Mouse (Mus musculus): Measurements from ENCODE around the gene Adm. TPM values are rescaled to one million over a fixed set of nuclear protein-coding genes. Genes with fewer than 3 reads are reported as not detected.
"Not testable (repeated sequence)": the region's sequence is repeated elsewhere in the genome, so short reads cannot be mapped to it uniquely, and the experiment has no call there.

Gene Adm
- polyA plus RNA-seq, 1 experiment, result 1.2 TPM

- H3ac ChIP-seq (ENCODE audit: control insufficient read depth, insufficient read length), result no peak overlapping the region
- no peak overlapping the region for H3K4me2 ChIP-seq (ENCODE audit: low read depth)
- H3K4me3 ChIP-seq, result no peak overlapping the region
- H3K79me2 ChIP-seq (ENCODE audit: control insufficient read depth, insufficient read depth), result no peaks in the 10 kb centered on the region
- TF ChIP-seq TCF12 (IDR thresholded peaks at IDR 0.05; ENCODE audit: insufficient read depth, poor library complexity, severe bottlenecking) (no peak), SRF (IDR thresholded peaks at IDR 0.05; ENCODE audit: control insufficient read depth, insufficient read length, low read depth) (no peak), MYOD1 (IDR thresholded peaks at IDR 0.05; ENCODE audit: control insufficient read depth in 1 of 3, insufficient read length in 2 of 3, low read depth in 2 of 3) (no peak), TCF3 (IDR thresholded peaks at IDR 0.05; ENCODE audit: insufficient read length, low read depth) (no peak), USF1 (IDR thresholded peaks at IDR 0.05; ENCODE audit: low read depth) (no peak), MAX (IDR thresholded peaks at IDR 0.05; ENCODE audit: low read depth) (no peak), POLR2A (IDR thresholded peaks at IDR 0.05; ENCODE audit: insufficient read length, low read depth) (no peak), MYOG (IDR thresholded peaks at IDR 0.05; ENCODE audit: control insufficient read depth in 1 of 3, insufficient read depth in 1 of 3, insufficient read length in 2 of 3, low read depth in 2 of 3) (no peak), REST (IDR thresholded peaks at IDR 0.05; ENCODE audit: insufficient read depth, insufficient read length) (no peak), CEBPB (IDR thresholded peaks at IDR 0.05; ENCODE audit: insufficient read depth, poor library complexity, severe bottlenecking) (no peak)
- no peaks in the 10 kb centered on the region for H3K27me3 ChIP-seq (ENCODE audit: control insufficient read depth, insufficient read depth, insufficient read length)
- H3K36me3 ChIP-seq (ENCODE audit: control insufficient read depth, insufficient read depth), result no peaks in the 10 kb centered on the region
Observed at GRCm38 (mm10) chr7:110635929-110636328, 8.5 kb downstream of the Adm start.

- Histone ChIP-seq H3K36me3 (ENCODE audit: control insufficient read depth, insufficient read depth) (no peaks in the 10 kb centered on the region), H3K4me2 (ENCODE audit: low read depth) (no peak overlapping the region), H3K4me3 (no peak overlapping the region), H3K27me3 (ENCODE audit: control insufficient read depth, insufficient read depth, insufficient read length) (no peaks in the 10 kb centered on the region), H3K79me2 (ENCODE audit: control insufficient read depth, insufficient read depth) (no peaks in the 10 kb centered on the region), H3ac (ENCODE audit: control insufficient read depth, insufficient read length) (no peak overlapping the region)
- TF ChIP-seq E2F4 (IDR thresholded peaks at IDR 0.05; ENCODE audit: insufficient read depth) (no peak), MYOD1 (IDR thresholded peaks at IDR 0.05; ENCODE audit: control insufficient read depth in 1 of 3, insufficient read length in 2 of 3, low read depth in 2 of 3) (no peak), TCF12 (IDR thresholded peaks at IDR 0.05; ENCODE audit: insufficient read depth, poor library complexity, severe bottlenecking) (no peak), POLR2AphosphoS2 (IDR thresholded peaks at IDR 0.05; ENCODE audit: insufficient read length, low read depth) (no peak), USF1 (IDR thresholded peaks at IDR 0.05; ENCODE audit: low read depth) (no peak), SRF (IDR thresholded peaks at IDR 0.05; ENCODE audit: control insufficient read depth, insufficient read length, low read depth) (no peak), TCF3 (IDR thresholded peaks at IDR 0.05; ENCODE audit: insufficient read length, low read depth) (no peak), REST (IDR thresholded peaks at IDR 0.05; ENCODE audit: insufficient read depth, insufficient read length) (no peak), POLR2A (IDR thresholded peaks at IDR 0.05; ENCODE audit: insufficient read length, low read depth) (no peak), CEBPB (IDR thresholded peaks at IDR 0.05; ENCODE audit: insufficient read depth, poor library complexity, severe bottlenecking) (no peak), MYOG (IDR thresholded peaks at IDR 0.05; ENCODE audit: control insufficient read depth in 1 of 3, insufficient read depth in 1 of 3, insufficient read length in 2 of 3, low read depth in 2 of 3) (no peak), MAX (IDR thresholded peaks at IDR 0.05; ENCODE audit: low read depth) (no peak)
Observed at GRCm38 (mm10) chr7:110636559-110636958, 9.1 kb downstream of the Adm start.

- no peak overlapping the region for H3K4me3 ChIP-seq
- H3K4me2 ChIP-seq (ENCODE audit: low read depth), result no peak overlapping the region
- H3ac ChIP-seq (ENCODE audit: control insufficient read depth, insufficient read length), result no peak overlapping the region
- no peaks in the 10 kb centered on the region for H3K27me3 ChIP-seq (ENCODE audit: control insufficient read depth, insufficient read depth, insufficient read length)
- TF ChIP-seq TCF3 (IDR thresholded peaks at IDR 0.05; ENCODE audit: insufficient read length, low read depth) (no peak), USF1 (IDR thresholded peaks at IDR 0.05; ENCODE audit: low read depth) (no peak), MYOD1 (IDR thresholded peaks at IDR 0.05; ENCODE audit: control insufficient read depth in 1 of 3, insufficient read length in 2 of 3, low read depth in 2 of 3) (peak in 1 of 3 experiments; percentile 8), REST (IDR thresholded peaks at IDR 0.05; ENCODE audit: insufficient read depth, insufficient read length) (no peak), POLR2AphosphoS2 (IDR thresholded peaks at IDR 0.05; ENCODE audit: insufficient read length, low read depth) (no peak), MYOG (IDR thresholded peaks at IDR 0.05; ENCODE audit: control insufficient read depth in 1 of 3, insufficient read depth in 1 of 3, insufficient read length in 2 of 3, low read depth in 2 of 3) (no peak)
- H3K36me3 ChIP-seq (ENCODE audit: control insufficient read depth, insufficient read depth), result no peaks in the 10 kb centered on the region
- H3K79me2 ChIP-seq (ENCODE audit: control insufficient read depth, insufficient read depth), result no peaks in the 10 kb centered on the region
Observed at GRCm38 (mm10) chr7:110638305-110639110, 11.0 kb downstream of the Adm start.

GRCm38 (mm10) chr7:110639291-110639915 lies 11.9 kb downstream of the Adm start:
- no peak overlapping the region for H3K4me2 ChIP-seq (ENCODE audit: low read depth)
- no peaks in the 10 kb centered on the region for H3K79me2 ChIP-seq (ENCODE audit: control insufficient read depth, insufficient read depth)
- no peaks in the 10 kb centered on the region for H3K36me3 ChIP-seq (ENCODE audit: control insufficient read depth, insufficient read depth)
- no peak overlapping the region for H3ac ChIP-seq (ENCODE audit: control insufficient read depth, insufficient read length)
- no peak overlapping the region for H3K4me3 ChIP-seq
- TF ChIP-seq MYOD1 (IDR thresholded peaks at IDR 0.05; ENCODE audit: control insufficient read depth in 1 of 3, insufficient read length in 2 of 3, low read depth in 2 of 3) (peak in 2 of 3 experiments; percentile 5 to 91), MYOG (IDR thresholded peaks at IDR 0.05; ENCODE audit: control insufficient read depth in 1 of 3, insufficient read depth in 1 of 3, insufficient read length in 2 of 3, low read depth in 2 of 3) (peak in 2 of 3 experiments; percentile 35 to 53), TCF12 (IDR thresholded peaks at IDR 0.05; ENCODE audit: insufficient read depth, poor library complexity, severe bottlenecking) (no peak), POLR2A (IDR thresholded peaks at IDR 0.05; ENCODE audit: insufficient read length, low read depth) (no peak)
- H3K27me3 ChIP-seq (ENCODE audit: control insufficient read depth, insufficient read depth, insufficient read length), result no peaks in the 10 kb centered on the region

- H3K79me2 ChIP-seq (ENCODE audit: control insufficient read depth, insufficient read depth); H3K36me3 ChIP-seq (ENCODE audit: control insufficient read depth, insufficient read depth); H3ac ChIP-seq (ENCODE audit: control insufficient read depth, insufficient read length); H3K27me3 ChIP-seq (ENCODE audit: control insufficient read depth, insufficient read depth, insufficient read length); H3K4me3 ChIP-seq; H3K4me2 ChIP-seq (ENCODE audit: low read depth): not testable (repeated sequence)
Observed at GRCm38 (mm10) chr7:110639958-110640357, 12.5 kb downstream of the Adm start.

Data from myocyte (in vitro differentiated cells).